Mouse (Mus musculus) megakaryocyte, adult 5-6 weeks (primary cell): ENCODE data around the gene Ppp1r18. TPM values are rescaled to one million over a fixed set of nuclear protein-coding genes. Genes with fewer than 3 reads are reported as not detected.

Source experiments
- total RNA-seq, 2 experiments: library from RNA; stranded (forward) in 1 of 2; stranded (reverse) in 1 of 2; fragments of 153-499, 151-499 nt in 1 of 2; fragments of 221-1000, 200-1000 nt in 1 of 2; gene quantifications; 2 replicates each; pipeline versions ENCODE4 v1.2.3 to v1.2.4; 2015 to 2017

The Ppp1r18 gene
- total RNA-seq, 2 experiments from 2014 or later: 64.0 to 153 TPM

Other genes with a start within 250 kb of the Ppp1r18 start
- gene Gm9573, start 239.0 kb upstream of the Ppp1r18 start, total RNA-seq (2015): not detected in 2 replicates
- gene Gm9573, start 239.0 kb upstream of the Ppp1r18 start, total RNA-seq (2017): not detected in 2 replicates
- gene Mucl3, start 221.9 kb upstream of the Ppp1r18 start, total RNA-seq (2015): not detected in 2 replicates
- not detected in 2 replicates for gene Mucl3, start 221.9 kb upstream of the Ppp1r18 start, total RNA-seq (2017)
- 2.1 and 5.3 TPM in 2 replicates for gene Vars2, start 198.0 kb upstream of the Ppp1r18 start, total RNA-seq (2015)
- gene Vars2, start 198.0 kb upstream of the Ppp1r18 start, total RNA-seq (2017): 3.3 and 16.9 TPM in 2 replicates
- 13.4 and 15.1 TPM in 2 replicates for gene Gtf2h4, start 191.9 kb upstream of the Ppp1r18 start, total RNA-seq (2015)
- gene Gtf2h4, start 191.9 kb upstream of the Ppp1r18 start, total RNA-seq (2017): 10.6 and 14.9 TPM in 2 replicates
- gene Ddr1, start 161.0 kb upstream of the Ppp1r18 start, total RNA-seq (2015): 0.91 and 1.0 TPM in 2 replicates
- gene Ddr1, start 161.0 kb upstream of the Ppp1r18 start, total RNA-seq (2017): 0.49 and 1.0 TPM in 2 replicates
- 21.1 and 22.8 TPM in 2 replicates for gene Ier3, start 43.9 kb upstream of the Ppp1r18 start, total RNA-seq (2015)
- 15.7 and 20.5 TPM in 2 replicates for gene Ier3, start 43.9 kb upstream of the Ppp1r18 start, total RNA-seq (2017)
- 73.5 and 95.0 TPM in 2 replicates for gene Flot1, start 42.4 kb upstream of the Ppp1r18 start, total RNA-seq (2015)
- gene Flot1, start 42.4 kb upstream of the Ppp1r18 start, total RNA-seq (2017): 124 and 127 TPM in 2 replicates
- gene Tubb5, start 27.3 kb upstream of the Ppp1r18 start, total RNA-seq (2015): 649 TPM in 2 replicates
- gene Tubb5, start 27.3 kb upstream of the Ppp1r18 start, total RNA-seq (2017): 751 and 811 TPM in 2 replicates
- 37.6 and 62.8 TPM in 2 replicates for gene Mdc1, start 24.1 kb upstream of the Ppp1r18 start, total RNA-seq (2015)
- gene Mdc1, start 24.1 kb upstream of the Ppp1r18 start, total RNA-seq (2017): 17.3 and 18.6 TPM in 2 replicates
- gene Nrm, start 4.3 kb upstream of the Ppp1r18 start, total RNA-seq (2015): 88.5 and 114 TPM in 2 replicates
- 80.1 and 82.8 TPM in 2 replicates for gene Nrm, start 4.3 kb upstream of the Ppp1r18 start, total RNA-seq (2017)
- 87.6 and 118 TPM in 2 replicates for gene Dhx16, start 14.2 kb downstream of the Ppp1r18 start, total RNA-seq (2015)
- gene Dhx16, start 14.2 kb downstream of the Ppp1r18 start, total RNA-seq (2017): 65.9 and 72.8 TPM in 2 replicates
- 28.4 and 31.8 TPM in 2 replicates for gene 2310061I04Rik, start 31.8 kb downstream of the Ppp1r18 start, total RNA-seq (2015)
- gene 2310061I04Rik, start 31.8 kb downstream of the Ppp1r18 start, total RNA-seq (2017): 3.5 and 9.8 TPM in 2 replicates
- 8.7 and 10.1 TPM in 2 replicates for gene Atat1, start 44.5 kb downstream of the Ppp1r18 start, total RNA-seq (2015)
- gene Atat1, start 44.5 kb downstream of the Ppp1r18 start, total RNA-seq (2017): 5.2 and 7.6 TPM in 2 replicates
- 29.2 and 35.9 TPM in 2 replicates for gene Mrps18b, start 50.8 kb downstream of the Ppp1r18 start, total RNA-seq (2015)
- 25.0 and 28.9 TPM in 2 replicates for gene Mrps18b, start 50.8 kb downstream of the Ppp1r18 start, total RNA-seq (2017)
- 82.4 and 93.7 TPM in 2 replicates for gene Ppp1r10, start 50.8 kb downstream of the Ppp1r18 start, total RNA-seq (2015)
- gene Ppp1r10, start 50.8 kb downstream of the Ppp1r18 start, total RNA-seq (2017): 131 and 157 TPM in 2 replicates
- 31.8 and 32.7 TPM in 2 replicates for gene Abcf1, start 104.2 kb downstream of the Ppp1r18 start, total RNA-seq (2015)
- 101 and 128 TPM in 2 replicates for gene Abcf1, start 104.2 kb downstream of the Ppp1r18 start, total RNA-seq (2017)
- 5.0 and 6.4 TPM in 2 replicates for gene Gnl1, start 114.3 kb downstream of the Ppp1r18 start, total RNA-seq (2015)
- 11.3 and 13.9 TPM in 2 replicates for gene Gnl1, start 114.3 kb downstream of the Ppp1r18 start, total RNA-seq (2017)
- gene Prr3, start 114.6 kb downstream of the Ppp1r18 start, total RNA-seq (2015): 7.5 and 8.9 TPM in 2 replicates
- 2.8 and 8.5 TPM in 2 replicates for gene Prr3, start 114.6 kb downstream of the Ppp1r18 start, total RNA-seq (2017)
- 19.5 and 20.8 TPM in 2 replicates for gene H2-T24, start 155.0 kb downstream of the Ppp1r18 start, total RNA-seq (2015)
- 85.4 and 88.2 TPM in 2 replicates for gene H2-T24, start 155.0 kb downstream of the Ppp1r18 start, total RNA-seq (2017)
- gene H2-T23, start 167.3 kb downstream of the Ppp1r18 start, total RNA-seq (2015): 211 and 216 TPM in 2 replicates
- gene H2-T23, start 167.3 kb downstream of the Ppp1r18 start, total RNA-seq (2017): 185 and 224 TPM in 2 replicates
- 43.2 and 44.4 TPM in 2 replicates for gene H2-T22, start 177.2 kb downstream of the Ppp1r18 start, total RNA-seq (2015)
- gene H2-T22, start 177.2 kb downstream of the Ppp1r18 start, total RNA-seq (2017): 51.9 and 56.1 TPM in 2 replicates
- not detected in 2 replicates for gene Gm6034, start 177.4 kb downstream of the Ppp1r18 start, total RNA-seq (2015)
- gene Gm6034, start 177.4 kb downstream of the Ppp1r18 start, total RNA-seq (2017): not detected in 2 replicates
- gene Gm11127, start 192.8 kb downstream of the Ppp1r18 start, total RNA-seq (2015): not detected in 2 replicates
- gene Gm11127, start 192.8 kb downstream of the Ppp1r18 start, total RNA-seq (2017): not detected in 2 replicates